Mouse (Mus musculus): ENCODE results near the gene Src.

The Src gene

DNA sequence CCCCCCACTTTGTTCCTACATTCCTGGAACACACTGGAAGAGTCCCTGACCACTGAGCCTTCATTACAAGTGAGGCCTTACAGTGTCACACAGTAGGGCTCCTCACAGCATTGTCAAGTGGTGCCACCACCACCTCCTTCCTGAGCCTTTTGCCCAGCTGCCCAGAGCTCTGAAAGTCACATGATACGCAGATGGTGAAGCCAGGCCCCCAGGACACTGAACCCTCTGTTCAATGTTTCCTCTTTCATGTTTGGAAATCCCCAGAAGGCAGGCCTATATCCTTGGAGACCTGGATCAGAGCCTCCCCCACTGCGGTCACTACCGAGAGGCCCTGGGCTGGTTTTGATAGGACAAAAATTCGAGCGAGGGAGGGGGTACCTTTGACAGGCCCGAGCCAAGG, 1.0 kb upstream of the Src start:
- no peak for DNase-seq

DNA sequence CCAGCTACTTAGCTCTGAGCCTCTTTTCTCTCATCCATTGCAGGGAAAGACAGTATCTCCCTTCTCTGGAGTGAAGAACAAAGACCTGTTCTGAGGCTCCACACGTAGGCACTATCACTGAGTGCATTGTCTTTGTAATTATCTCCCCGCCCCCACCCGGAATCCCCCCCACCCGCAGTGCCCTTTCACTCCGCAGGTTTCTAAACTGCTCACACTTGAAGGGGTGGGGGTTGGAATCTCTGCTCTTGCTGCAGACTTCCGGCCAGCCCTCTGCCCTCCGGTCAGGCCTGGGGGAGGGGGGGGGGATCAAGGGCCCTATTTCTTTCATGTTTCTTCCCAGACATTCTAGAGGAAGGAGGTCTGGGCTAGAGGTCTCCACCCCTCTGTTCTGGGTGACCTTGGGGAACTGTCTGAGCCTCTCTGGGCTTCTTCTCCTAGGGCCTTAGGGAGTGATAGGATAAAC, 396 bp downstream of the Src start:
- no peak for DNase-seq

DNA sequence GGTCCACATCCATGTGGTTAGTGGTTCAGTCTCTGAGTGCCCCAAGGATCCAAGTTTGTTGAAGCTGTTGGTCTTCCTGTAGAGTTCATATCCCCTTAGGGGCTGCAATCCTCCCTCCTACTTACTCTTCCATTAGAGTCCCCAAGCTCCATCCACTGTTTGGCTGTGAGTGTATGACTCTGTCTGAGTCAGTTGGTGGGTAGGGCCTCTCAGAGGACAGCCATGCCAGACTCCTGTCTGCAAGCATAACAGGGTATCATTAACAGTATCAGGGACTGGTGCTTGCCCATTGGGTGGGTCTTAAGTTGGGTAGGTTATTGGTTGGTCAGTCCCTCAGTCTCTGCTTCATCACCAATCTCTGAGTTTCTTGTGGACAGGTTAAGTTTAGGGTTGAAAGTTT, 1.3 kb downstream of the Src start:
- DNase-seq, result no peak

DNA sequence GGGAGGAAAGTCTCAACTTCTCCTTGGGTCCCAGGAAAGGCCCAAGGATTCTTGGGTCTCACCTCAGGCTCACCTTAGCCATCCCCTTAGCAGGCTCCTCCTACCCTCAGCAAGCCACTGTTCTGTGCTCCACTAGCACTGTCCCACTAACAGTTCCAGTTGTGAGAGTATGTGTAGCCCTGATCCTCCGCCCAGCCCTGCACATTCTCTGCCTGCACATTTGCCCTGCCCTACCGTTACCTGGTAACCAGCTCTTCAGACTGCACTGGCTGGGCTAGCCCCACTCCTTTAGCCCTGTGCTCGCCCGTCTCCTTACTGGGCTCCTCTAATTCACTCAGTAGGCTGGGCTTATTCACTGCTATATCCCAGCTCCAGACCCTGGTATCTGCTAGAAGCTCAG, 2.2 kb downstream of the Src start:
- no peak for DNase-seq

DNA sequence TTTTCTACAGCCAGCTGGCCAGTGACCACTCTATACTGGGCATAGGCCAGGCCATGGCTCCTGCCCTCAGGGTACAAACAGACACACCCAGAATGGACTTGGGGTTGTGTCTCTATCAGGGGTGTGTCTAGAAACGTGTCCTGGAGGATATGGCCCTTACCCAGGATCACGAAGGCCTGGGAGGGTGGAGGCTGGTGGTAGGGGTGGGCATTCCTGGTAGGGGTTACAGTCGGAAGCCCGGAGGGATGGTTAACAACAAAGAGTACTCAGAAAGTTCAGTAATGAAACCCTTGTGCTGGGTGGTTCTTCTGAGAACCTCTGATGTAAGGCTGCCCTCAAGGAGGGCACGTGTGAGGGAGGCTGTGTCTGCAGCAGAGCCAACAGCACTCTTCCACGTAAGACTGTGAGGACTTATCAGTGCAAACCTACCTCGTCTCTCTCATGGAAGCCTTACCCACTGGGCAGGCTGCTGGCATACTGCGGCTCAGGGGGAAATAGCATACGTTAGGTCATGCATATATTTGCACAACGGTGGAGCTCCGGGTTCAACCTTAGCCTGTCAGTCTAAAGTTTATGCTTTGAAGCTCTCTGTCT, 3.9 kb downstream of the Src start:
- no peak for DNase-seq

DNA sequence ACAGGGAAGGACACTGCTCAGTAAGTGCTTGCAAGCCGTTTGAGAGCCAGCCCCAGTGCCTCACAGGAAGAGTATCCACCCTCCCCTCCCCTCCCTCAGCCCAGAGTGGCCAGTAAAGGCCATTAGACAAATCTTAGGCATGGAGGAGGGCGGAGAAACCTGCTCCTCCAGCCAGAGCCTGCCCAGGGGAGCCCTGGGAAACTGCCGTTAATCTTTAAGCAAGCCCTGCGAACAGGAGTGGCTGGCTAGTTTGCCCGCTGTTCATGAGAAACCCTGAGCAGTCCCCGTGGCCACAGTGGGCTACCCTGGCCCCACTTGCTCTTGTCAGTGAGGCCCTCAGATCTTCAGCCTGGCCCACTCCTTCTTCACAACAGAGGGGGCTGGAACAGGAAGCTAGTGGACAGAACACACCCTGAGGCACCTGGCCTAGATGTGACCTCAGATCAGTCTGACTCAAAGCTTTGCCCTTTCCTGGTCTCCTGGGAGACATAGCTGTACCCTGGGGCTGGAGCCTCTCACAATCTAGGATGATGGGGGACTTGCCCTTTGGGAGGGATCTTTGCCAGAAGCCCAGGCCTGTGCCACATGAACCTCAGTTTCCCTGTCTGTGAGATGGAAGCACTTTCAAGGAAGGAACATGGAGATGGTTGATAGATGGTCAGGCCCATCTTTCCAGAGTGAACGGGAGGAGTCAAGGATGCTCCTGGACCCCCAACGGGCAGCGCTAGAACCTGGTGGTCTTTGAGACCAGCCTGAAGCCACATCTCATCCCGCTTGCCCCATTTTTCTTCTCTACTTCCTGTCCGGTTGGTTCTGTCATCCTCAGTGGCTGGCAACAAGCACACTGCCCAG, 4.8 kb downstream of the Src start:
- no peak for DNase-seq

DNA sequence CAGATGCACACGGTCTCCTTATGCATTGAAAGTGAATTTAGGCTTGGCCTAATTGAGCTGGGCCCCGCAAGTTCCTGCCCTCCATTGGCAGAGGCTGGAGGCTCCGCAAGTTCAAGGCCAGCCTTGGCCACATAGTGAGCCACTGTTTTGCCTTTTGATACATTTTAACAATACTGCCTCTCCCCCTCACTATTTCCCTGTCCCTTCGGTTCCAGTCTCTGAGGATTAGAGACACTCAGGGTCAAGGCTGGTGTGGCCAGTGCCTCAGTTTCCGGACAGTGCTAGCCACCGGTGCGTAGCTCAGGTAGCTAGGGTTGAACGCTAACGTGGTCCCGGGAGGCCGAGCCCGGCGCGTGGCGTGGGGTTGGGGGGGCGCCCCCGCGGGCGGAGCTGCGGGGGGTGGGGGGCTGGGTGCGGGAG, 5.5 kb downstream of the Src start:
- DNase-seq, result no peak

DNA sequence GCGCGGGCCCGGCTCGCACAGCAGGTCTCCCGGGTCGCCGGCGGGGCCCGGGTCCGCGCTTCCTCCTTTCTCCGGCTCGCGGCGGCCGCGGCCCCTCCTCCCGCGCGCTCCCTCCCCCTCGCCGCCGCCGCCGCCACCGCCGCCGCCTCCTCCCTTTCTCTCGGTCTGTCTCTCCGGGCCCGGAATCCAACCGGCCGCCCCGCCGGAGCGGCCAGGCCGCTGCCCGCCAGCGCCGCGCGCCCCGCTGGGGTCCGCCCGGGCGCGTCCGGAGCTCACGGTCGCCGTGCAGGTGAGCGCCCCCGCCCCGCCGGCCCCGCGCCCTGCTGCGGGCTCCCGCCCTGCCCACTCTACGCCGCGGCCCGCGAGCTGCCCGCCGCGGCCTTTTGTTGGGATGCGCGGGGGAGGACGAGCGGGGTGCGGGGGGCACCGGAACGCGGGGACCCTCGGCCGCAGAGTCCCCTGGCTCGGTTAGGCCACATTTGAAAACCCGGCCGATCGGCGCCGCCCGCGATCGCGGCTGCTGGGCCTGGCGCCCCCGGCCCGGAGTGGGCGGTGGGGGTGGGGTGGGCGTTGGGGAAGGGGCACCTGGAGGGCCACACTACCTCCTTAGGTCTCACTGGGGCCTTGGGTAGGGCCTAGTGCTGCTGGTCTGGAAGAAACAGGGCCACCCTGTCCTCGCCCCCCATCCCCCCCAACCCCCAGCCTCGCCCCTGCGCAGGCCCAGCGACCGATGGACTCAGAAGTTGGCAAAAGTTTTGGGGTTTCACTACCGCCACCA, 6.1 kb downstream of the Src start:
- no peak for DNase-seq

DNA sequence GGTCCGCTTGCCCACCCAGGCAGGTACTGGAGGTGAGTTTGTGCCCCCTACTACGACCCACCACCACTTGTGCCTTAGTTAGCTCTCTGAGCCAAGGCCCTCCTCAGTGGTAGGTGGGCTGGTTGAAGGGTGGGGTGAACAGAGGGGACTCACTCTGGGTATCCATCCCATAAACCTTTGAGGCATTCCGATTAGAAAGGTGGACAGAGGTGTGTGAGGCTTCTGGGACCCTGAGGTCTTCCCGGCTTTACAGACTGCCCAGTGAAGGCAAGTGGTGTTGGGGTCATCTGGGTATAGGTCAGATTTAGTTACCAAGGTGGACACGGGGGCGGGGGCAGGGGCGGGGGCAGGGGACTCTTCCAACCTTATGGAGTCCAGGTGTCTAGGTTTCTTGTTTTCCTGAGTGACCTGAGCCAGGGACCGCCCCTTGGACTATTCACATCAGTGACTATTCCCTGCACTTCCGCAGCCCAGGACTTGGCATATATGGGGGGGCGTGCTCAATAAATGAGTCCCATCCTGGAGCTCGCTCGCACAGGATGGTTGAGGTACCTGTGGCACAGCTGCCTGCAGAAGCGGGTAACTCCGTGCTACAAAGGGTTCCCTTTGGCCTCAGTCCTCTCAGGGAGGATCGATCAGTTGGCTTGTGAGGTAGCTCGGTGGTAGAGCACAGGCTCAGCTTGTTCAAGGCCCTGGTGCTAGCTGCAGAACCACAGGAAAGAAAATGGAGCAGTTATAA, 6.8 kb downstream of the Src start:
- no peak for DNase-seq

DNA sequence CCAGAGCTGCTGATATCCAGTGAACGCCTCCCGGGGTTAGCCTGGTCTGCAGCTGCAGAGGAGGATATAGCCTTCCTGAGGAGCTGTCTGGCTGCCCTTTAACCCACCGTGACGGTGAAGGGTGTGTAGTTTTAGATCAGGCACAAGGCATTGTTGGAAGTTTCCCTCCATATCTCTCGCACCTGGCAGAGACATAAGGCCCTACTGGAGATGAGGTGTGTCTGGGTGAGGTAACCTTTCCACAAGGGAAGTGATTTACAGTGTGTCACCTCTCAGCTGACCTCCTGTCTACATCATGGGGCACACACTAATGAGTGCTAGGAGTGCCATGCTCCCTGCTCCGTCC, 7.4 kb downstream of the Src start:
- DNase-seq, result no peak

DNA sequence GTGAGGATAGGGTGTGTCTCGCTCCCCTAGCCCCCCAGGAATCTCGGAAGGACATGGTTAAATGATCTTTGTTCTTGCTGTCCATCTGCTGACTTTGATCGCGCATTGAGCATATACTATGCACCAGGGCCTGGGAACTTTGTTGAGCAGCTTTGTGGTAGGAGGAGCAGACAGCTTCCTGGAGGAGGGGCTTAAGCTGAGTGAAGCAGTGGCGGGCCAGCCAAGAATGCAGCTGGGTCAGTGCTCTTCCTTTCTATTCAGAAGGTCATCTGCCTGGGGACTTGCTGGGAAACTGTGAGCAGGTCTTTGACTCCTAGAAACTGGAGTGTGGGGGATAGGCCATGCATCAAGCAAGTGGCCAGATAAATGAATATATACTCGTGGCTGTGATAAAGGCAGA, 7.9 kb downstream of the Src start:
- DNase-seq, result no peak

DNA sequence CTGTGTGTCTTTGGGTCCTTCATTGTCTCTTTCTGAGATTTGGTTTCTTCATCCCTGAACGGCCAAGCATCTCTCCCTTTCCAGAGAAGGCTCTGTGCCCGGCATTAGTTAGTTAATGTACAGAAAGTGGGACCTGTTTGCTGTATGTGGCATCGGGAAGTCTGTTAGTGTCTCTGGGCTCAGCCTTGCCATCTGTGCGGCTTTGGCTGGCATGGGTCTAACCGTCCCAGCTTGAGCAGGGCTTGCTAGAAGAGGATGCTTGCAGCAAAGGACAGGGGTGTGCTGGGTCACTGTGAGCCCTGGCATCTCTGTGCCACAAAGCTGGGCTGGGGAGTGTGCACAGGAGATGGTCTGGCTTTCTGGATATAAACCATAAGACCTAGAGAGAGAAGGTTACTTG, 8.9 kb downstream of the Src start:
- DNase-seq, result no peak

DNA sequence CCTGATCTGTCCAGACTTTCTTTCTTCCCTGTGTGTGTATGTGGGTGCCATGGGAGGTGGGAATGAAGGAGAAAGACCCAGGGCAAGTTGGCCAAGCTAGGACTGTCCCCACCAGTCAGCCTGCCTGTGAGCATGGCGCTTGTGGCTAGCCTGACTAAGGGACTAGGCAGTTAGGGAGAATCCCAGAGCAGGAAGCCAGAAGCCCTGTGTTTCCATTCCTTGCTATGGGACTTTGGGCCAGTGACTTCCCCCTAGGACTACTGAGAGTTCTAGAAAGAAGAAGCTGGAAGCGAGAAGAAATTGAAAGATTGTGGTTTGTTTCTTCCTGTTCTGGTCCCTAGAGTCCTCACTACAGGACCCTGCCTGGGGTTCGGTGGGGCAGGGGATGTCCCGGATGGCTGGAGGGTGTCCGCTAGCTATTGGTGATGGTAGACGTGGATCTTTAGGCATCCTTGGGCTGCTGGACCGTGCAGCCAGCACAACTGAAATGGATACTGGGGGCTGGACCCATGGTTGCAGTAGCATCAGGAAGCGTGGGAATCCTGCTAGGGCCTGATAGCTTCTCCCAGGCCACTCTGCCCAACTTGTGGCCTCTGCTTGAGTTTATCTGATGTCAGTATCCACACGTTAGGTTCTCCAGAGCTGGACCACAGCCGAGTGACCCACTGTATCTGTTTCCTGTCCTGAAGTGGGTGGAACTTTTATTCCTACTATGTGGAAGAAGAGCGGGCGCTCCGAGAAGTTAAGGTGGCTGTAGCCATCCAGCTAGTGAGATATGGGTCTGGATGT, 10.3 kb downstream of the Src start:
- no peak for DNase-seq

DNA sequence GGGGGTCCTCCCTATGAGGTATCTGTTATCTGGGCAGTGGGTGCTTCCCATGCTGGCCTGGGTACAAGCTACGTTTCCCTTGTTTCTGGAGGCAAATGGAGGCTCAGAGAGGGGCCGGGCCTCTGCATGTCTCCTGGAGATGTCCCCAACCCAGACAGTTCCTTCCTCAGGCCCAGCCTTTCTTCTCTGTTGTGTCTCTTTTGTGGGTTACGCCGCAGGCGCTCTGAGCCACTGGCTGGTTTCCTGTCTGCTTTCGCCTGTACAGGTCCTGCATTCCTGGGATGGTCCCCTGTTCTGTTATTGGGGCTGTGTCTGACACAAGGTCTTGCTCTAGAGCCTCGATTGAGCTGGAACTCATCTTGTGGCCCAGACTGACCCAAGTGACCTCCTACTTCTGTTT, 11.5 kb downstream of the Src start:
- no peak for DNase-seq

DNA sequence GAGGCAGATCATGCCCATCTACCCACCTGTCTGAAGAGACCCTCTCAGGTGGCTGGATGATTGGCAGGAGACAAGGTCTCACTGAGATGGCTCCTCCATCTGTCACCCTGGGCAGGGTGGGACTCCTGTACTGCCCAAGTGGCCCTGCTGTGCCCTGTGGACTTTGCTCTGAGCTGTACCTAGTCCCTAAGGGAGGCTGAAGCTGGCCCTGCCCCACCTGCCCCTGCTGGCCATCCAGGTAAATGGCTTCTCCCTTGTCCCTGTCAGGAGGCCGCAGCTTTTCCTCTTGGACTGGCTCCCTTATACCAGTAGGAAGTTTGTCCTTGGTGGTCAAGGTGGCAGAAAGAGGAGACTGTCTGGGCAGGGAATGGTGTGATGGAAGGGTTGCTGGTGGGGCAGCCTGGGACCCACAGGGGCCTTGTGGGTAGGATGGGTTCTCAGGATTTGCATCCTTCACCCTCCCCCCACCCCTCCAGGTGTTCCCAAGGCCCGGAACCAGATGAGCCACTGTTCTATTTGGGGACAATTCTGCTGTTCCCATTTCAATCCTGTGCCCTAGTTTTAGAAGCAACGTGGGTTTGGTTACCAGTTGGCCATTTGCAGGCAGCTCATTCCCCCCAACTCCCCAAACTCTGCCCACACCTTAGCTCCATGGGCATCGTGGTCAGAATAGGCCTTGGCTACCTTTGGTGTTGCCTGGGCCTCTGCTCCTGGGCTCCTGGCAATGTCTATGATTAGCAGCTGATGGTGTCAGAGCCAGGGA, 12.6 kb downstream of the Src start:
- no peak for DNase-seq

DNA sequence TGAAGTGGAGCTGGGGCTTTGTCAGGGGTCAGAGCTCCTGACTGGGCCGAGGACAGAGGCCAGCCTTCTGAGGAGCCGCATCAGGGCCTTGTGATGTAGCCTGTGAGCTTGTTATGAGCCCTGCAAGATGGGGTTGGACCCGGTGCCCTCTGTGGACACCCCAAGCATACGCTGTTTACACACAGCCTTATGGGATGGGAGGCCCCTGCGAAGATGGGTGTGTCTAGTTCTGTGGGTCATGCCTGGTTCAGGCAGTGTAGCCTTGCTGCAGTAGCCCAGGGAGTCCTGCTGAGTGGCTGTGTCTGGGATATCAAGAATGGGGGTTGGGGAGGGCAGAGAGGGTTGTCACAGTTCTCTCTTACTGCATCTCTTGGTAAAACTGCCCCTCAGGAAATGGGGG, 13.7 kb downstream of the Src start:
- DNase-seq, result no peak

DNA sequence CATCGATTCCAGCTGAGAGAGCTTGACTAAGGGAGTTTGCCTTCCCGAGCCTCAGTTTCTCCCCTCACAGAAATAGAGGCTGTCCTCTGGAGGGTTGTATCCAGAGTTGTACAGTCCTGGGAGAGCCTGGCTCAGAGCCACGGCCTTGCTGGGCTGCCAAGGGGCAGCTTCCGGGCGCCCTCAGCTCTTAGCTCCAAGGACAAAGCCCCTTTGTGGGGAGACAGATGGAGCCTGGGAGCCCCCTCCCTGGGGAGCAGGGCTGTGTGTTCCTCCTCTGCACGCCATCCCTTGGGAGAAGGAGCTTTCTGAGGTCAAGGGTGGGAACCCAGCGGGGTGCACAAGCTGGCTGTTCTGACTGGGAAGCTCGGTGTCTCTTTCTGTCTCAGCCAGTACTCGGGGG, 14.2 kb downstream of the Src start:
- DNase-seq, result no peak

DNA sequence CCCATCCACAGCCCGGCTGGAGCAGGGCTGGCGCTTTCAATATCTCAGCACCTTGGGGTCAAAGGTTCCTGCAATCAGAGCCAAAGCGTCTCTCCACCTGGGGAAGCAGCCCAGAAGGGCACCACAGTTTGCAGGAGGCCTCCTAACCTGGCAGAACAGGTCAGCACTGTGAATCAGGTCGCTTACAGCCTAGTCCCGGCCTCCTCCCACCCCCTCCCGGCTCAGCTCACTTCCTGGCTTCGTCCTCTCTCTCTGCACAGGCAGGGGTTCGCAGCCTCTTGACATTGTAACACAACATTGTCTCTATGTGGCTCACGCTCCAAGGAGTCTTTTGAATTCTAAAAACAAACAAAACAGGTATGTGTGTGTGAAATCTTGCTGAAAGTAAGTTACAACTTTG, 15.8 kb downstream of the Src start:
- no peak for DNase-seq

DNA sequence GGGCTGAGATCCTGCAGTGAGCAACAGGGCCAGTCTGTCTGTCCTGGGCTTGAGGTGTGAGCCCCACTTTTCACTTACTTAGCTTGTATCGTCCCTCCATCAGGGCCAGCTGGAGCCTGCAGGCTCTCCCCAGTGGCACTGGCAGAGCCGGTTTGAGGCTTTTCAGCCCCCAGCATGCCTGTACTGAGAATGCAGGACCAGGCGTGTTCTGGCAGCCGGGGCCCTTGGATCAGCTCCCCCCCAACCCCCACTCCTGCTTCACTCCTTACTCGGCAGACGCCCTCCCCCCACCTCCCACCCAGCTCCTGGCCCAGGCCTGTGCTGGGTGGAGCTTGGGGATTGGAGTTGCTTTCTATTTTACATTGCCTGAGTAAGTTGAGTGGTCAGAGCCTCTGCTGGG, 16.3 kb downstream of the Src start:
- no peak for DNase-seq

DNA sequence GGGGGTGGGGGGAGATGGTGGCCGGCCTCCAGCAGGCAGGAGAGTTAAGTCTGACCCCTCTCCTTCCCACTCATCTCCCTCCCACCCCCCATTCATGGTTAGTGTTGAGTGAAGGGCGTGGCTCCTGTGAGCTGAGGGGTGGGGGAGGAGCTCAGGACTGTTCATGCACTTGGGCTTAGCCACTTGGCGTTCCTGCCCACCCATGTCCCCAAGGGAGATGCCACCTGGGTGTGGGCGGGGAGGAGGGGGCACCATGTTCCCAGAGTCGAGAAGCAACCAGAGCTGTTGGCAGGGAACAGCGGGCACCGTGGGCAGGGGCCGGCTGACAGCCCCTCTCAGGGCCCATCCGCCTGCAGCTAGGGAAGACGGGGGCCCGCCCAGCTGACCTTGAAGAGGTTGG, 18.3 kb downstream of the Src start:
- no peak for DNase-seq

DNA sequence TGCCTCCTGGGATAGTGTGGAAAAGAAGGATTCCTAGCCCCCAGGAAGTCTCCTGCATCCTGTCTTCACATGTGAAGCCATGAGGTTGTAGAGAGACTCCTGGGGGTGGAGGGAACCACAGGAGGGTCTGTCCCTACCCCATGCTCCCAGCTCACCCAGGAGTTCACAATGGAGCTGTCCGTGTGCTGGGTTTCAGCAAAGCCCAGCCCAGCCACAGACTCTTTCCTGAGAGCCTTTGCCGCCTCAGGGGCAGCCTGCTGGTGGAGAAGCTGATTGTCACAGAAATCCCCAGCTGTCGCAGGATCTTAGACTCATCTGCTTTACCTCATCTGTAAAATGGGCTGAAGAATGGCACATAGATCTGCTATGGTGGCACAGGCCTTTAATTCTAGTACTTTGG, 18.9 kb downstream of the Src start:
- no peak for DNase-seq

DNA sequence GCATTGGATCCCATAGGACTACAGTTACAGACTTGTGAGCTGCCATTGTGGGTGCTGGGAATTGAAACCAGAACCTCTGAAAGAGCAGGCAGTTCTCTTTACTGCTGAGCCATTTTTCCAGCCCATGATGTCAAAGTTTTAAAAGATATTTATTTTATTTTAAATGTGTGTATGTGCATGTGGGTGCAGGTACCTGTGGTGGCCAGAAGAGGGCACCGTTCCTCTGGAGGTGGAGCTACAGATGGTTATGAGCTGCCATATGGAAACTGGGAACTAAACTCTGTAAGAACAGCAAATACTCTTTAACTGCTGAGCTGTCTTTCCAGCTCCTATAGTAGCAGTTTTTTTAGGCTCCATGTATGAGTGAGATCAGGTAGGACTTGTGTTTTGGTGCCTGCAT, 23.1 kb downstream of the Src start:
- no peak for DNase-seq
